Mouse (Mus musculus): ENCODE results near the gene H2al1d.
"Not testable (repeated sequence)": the region's sequence is repeated elsewhere in the genome, so short reads cannot be mapped to it uniquely, and the experiment has no call there.

GRCm38 (mm10) chrX:11317956-11318355 lies 9.3 kb downstream of the H2al1d start, which contains the start of gene H2al1g:
- TF ChIP-seq POLR2AphosphoS5 (IDR thresholded peaks at IDR 0.05; ENCODE audit: insufficient replicate concordance, low read depth, low read length); CTCF (IDR thresholded peaks at IDR 0.05; ENCODE audit: low read depth, low read length): not testable (repeated sequence)

All from G1E (cell line).